In the genomic region with DNA sequence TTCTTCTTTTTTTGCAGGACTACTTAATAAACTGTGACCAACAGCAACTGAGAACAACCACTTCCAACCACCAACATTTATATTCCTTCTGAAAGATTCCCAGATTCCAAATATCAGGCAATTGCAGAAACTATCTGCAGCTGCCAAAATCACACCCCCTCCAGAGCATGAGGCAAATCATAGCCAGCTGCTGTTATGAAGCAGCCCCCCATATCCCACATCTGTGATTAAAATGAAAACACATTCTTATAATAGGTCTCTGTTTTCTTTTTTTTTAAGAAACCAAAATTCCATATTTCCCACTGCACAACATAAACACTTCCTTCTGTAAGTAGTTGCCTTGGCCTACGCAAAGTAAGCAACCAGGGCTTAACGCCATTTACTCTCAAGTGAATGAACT, we compare ENCODE assay signal across 35 mouse cellular contexts.
"Had no signal": no experiment of that assay in that cellular context is flagged by ENCODE, and none has a peak within 500 bp of the region (broad histone marks: within the 10 kb centered on the region; RNA-seq: fewer than 3 reads in every experiment).

No protein-coding gene starts in this region.

- H3K36me3 ChIP-seq: heart, embryonic 10.5 days; heart, embryonic 12.5 days; heart, embryonic 13.5 days; heart, embryonic 15.5 days; hindbrain, embryonic 10.5 days; hindbrain, embryonic 12.5 days; hindbrain, embryonic 13.5 days; hindbrain, embryonic 15.5 days; intestine, embryonic 15.5 days; kidney, embryonic 15.5 days had no signal

- H3K4me3 ChIP-seq: heart, embryonic 10.5 days; heart, embryonic 12.5 days; heart, embryonic 13.5 days; heart, embryonic 15.5 days; hindbrain, embryonic 10.5 days; hindbrain, embryonic 12.5 days; hindbrain, embryonic 13.5 days; hindbrain, embryonic 15.5 days; intestine, embryonic 15.5 days; kidney, embryonic 15.5 days; layer of hippocampus, adult 2 months; left cerebral cortex, adult 2 months had no signal

- H3K4me1 ChIP-seq: hindbrain, embryonic 15.5 days had no signal

- H3K4me2 ChIP-seq: heart, embryonic 11.5 days; heart, embryonic 12.5 days; heart, embryonic 13.5 days; heart, embryonic 15.5 days; hindbrain, embryonic 12.5 days; hindbrain, embryonic 13.5 days; hindbrain, embryonic 14.5 days; hindbrain, embryonic 15.5 days; intestine, embryonic 15.5 days; kidney, embryonic 15.5 days had no signal

- H3K27me3 ChIP-seq: heart, embryonic 12.5 days; heart, embryonic 13.5 days; heart, embryonic 15.5 days; hindbrain, embryonic 12.5 days; hindbrain, embryonic 13.5 days; hindbrain, embryonic 15.5 days; intestine, embryonic 15.5 days; kidney, embryonic 15.5 days had no signal

- ATAC-seq: hindbrain, embryonic 16.5 days; hindbrain, postnatal 0 days; inflammation-experienced regulatory T-cells, adult 6 months; intestine, embryonic 15.5 days; intestine, embryonic 16.5 days; intestine, postnatal 0 days had no signal

- H3K27ac ChIP-seq: heart, embryonic 13.5 days; heart, embryonic 15.5 days; hindbrain, embryonic 10.5 days; hindbrain, embryonic 12.5 days; hindbrain, embryonic 13.5 days; hindbrain, embryonic 14.5 days; hindbrain, embryonic 15.5 days; hindbrain, postnatal 0 days; intestine, embryonic 15.5 days; kidney, embryonic 15.5 days; kidney, postnatal 0 days; layer of hippocampus, adult 2 months; left cerebral cortex, adult 2 months had no signal

- H3K9ac ChIP-seq: heart, embryonic 12.5 days; heart, embryonic 13.5 days; heart, embryonic 15.5 days; hindbrain, embryonic 12.5 days; hindbrain, embryonic 13.5 days; hindbrain, embryonic 14.5 days; hindbrain, embryonic 15.5 days; intestine, embryonic 15.5 days; kidney, embryonic 15.5 days had no signal

- H3K9me3 ChIP-seq: heart, embryonic 10.5 days; heart, embryonic 15.5 days; hindbrain, embryonic 10.5 days; hindbrain, embryonic 13.5 days; hindbrain, embryonic 15.5 days; intestine, embryonic 15.5 days; kidney, embryonic 15.5 days had no signal

- DNase-seq: heart, postnatal 10 days; heart, postnatal 14 days; heart, postnatal 36 days; heart, postnatal 4 days; kidney, adult 11 months; kidney, adult 18-20 months; kidney, adult 2 months; kidney, adult 8-10 months; kidney, adult 9 months; kidney, postnatal 10 days; kidney, postnatal 14 days; kidney, postnatal 25 days; kidney, postnatal 4 days; layer of hippocampus, adult 9-11 months; layer of hippocampus, postnatal 36 days had no signal
